Mouse (Mus musculus) ES-E14 (cell line): ENCODE data around the gene Uvrag. TPM values are rescaled to one million over a fixed set of nuclear protein-coding genes. Genes with fewer than 3 reads are reported as not detected.

Experiments used
- DNase-seq: peaks from one replicate; pipeline ENCODE4 v3.0.0-alpha.2; 2013; ENCODE audit warnings: low read depth, low spot score
- H3K27ac ChIP-seq: 2 replicates; pipeline ENCODE4 v1.5.1; 2012; ENCODE audit warnings: low read depth, mild to moderate bottlenecking, low read length, moderate library complexity, mixed read lengths; ENCODE audit not compliant: poor library complexity, insufficient read depth, severe bottlenecking
- H3K36me3 ChIP-seq: 2 replicates; pipeline ENCODE4 v1.6.1; 2012; ENCODE audit warnings: mild to moderate bottlenecking, low read length, moderate library complexity, mixed read lengths; ENCODE audit not compliant: control insufficient read depth, poor library complexity, insufficient read depth, severe bottlenecking
- H3K4me1 ChIP-seq, 2 experiments: fragments of 150-350 bp in 1 of 2; sonication (generic) in 1 of 2; 2 replicates each; pipeline ENCODE4 v1.6.1; 2012; ENCODE audit warnings: low read length in 2 of 2, mild to moderate bottlenecking in 1 of 2, mixed read lengths in 1 of 2; ENCODE audit not compliant: control insufficient read depth in 2 of 2, insufficient read depth in 2 of 2, poor library complexity in 1 of 2
- H3K4me3 ChIP-seq, 2 experiments: fragments of 150-350 bp in 1 of 2; sonication (generic) in 1 of 2; 2 replicates each; pipeline ENCODE4 v1.5.1; 2012; ENCODE audit warnings: low read length in 2 of 2, low read depth in 1 of 2, mild to moderate bottlenecking in 1 of 2, mixed read lengths in 1 of 2; ENCODE audit not compliant: insufficient read depth in 1 of 2, poor library complexity in 1 of 2, severe bottlenecking in 1 of 2
- H3K9ac ChIP-seq: 2 replicates; pipeline ENCODE4 v1.6.1; 2012; ENCODE audit warnings: low read depth, mild to moderate bottlenecking, low read length, mixed read lengths; ENCODE audit not compliant: poor library complexity, insufficient read depth, severe bottlenecking
- H3K9me3 ChIP-seq: fragments of 150-350 bp; sonication (generic); 2 replicates; pipeline ENCODE4 v1.6.1; 2012; ENCODE audit warnings: low read depth, mild to moderate bottlenecking, low read length; ENCODE audit not compliant: control insufficient read depth, insufficient read depth
- CHD2 ChIP-seq: IDR thresholded peaks from 2 replicates; pipeline ENCODE4 v1.6.1; 2014; ENCODE audit warnings: mild to moderate bottlenecking, low read depth, low read length, inconsistent platforms
- HCFC1 ChIP-seq: IDR thresholded peaks from 2 replicates; pipeline ENCODE4 v1.6.1; 2012; ENCODE audit warnings: low read length, inconsistent platforms, borderline replicate concordance; ENCODE audit not compliant: insufficient read depth
- MAFK ChIP-seq: IDR thresholded peaks from 2 replicates; pipeline ENCODE4 v1.6.1; 2014; ENCODE audit warnings: mild to moderate bottlenecking, low read depth, low read length, inconsistent platforms; ENCODE audit not compliant: insufficient read depth
- ZC3H11A ChIP-seq: IDR thresholded peaks from 2 replicates; pipeline ENCODE4 v1.6.1; 2012; ENCODE audit warnings: low read depth, mild to moderate bottlenecking, inconsistent platforms, low read length, borderline replicate concordance
- ZNF384 ChIP-seq: IDR thresholded peaks from 2 replicates; pipeline ENCODE4 v1.6.1; 2012; ENCODE audit warnings: low read depth, low read length, inconsistent platforms
- in situ Hi-C, 2 experiments: fragments of 600-800 bp; cut with MboI; formaldehyde crosslinking; loops; one replicate each; pipeline ENCODE4 v1.15.1; 2025; ENCODE audit warnings: low sequenced_read_pairs in 2 of 2, inconsistent platforms in 1 of 2; ENCODE audit not compliant: unreplicated experiment in 2 of 2
- total RNA-seq: library from RNA; depleted of rRNA; stranded (reverse); fragments of 300-350 nt; gene quantifications from 2 replicates; pipeline ENCODE4 v1.2.3, GENCODE M21; 2012

Gene Uvrag
- total RNA-seq, 1 experiment, result 14.6 TPM

DNA sequence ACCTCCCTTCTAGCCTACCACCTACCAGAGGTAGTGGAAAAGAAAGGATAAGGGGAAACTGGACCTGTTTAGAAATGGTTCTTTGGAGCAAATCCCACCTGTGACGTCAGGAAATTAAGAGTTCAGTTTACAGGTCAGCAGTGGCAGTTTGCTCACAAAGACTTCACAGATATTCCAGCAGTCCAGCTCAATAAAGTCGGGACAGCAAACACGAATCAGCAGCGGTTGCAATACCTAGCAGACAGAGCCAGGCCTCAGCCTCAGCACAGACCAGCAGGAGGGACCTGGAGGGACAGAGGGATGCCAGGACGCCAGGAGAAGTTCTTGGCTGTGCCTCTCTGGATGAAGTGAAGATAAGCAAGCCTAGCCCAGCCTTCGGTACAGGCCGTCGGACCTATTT lies 108.9 kb downstream of the Uvrag start:
- in situ Hi-C loops, result no loop called here
- DNase-seq, result no peak
- Histone ChIP-seq H3K4me1 (no peaks in the 10 kb centered on the region; a peak in 1 of 4 replicates), H3K9ac (no peak overlapping the region), H3K27ac (no peak overlapping the region; the same call in 1 of the 2 replicates), H3K36me3 (no peaks in the 10 kb centered on the region), H3K4me3 (no peak overlapping the region; a peak in 1 of 4 replicates), H3K9me3 (no peaks in the 10 kb centered on the region)
- no peak for TF ChIP-seq CHD2
- no peak for TF ChIP-seq MAFK
- TF ChIP-seq ZNF384, result no peak
- no peak for TF ChIP-seq HCFC1
- TF ChIP-seq ZC3H11A, result no peak

DNA sequence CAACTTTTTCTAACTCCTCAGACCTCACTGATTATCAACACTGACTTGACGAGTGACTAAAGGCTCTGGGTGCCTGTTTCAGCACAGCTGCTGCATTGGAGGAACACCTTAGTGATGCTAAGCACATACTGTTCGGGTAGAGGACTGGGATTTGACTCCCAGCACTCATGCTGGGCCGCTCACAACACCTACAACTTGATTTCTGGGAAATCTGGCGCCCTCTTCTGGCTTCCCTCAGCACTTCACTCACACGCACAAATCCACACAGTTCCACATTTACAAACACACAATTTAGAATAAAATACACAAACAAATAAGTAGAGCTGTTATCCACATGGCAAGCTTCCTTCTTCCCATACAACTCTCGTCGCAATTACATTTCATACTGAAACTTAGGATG lies 112.8 kb downstream of the Uvrag start:
- H3K36me3 ChIP-seq, result no peaks in the 10 kb centered on the region
- in situ Hi-C loops, result no loop called here
- H3K4me1 ChIP-seq, result no peaks in the 10 kb centered on the region
- DNase-seq, result no peak
- no peak overlapping the region for H3K27ac ChIP-seq
- no peak for TF ChIP-seq ZNF384
- no peak for TF ChIP-seq ZC3H11A
- TF ChIP-seq HCFC1, result no peak
- TF ChIP-seq CHD2, result no peak
- no peak for TF ChIP-seq MAFK
- H3K9ac ChIP-seq, result no peak overlapping the region
- H3K4me3 ChIP-seq, result no peak overlapping the region
- no peaks in the 10 kb centered on the region for H3K9me3 ChIP-seq

DNA sequence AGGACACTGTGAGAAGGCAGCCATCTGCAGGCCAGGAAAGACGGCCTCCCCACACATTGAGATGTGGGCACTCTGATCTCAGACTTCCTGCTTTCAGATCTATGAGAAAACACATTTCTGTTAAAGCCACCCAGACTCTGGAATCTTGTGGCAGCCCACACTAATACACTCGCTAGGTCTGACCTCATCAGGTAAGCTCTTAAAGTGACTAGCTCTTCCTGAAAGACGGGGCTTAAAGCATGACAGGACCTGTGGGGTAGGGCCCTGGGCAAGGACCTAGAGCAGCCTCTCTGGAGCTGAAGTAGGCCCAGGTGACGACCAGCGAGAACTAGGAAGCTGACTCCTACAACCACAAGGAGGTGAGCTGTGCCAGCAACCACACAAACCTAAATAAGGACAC lies 113.8 kb downstream of the Uvrag start:
- H3K9me3 ChIP-seq, result no peaks in the 10 kb centered on the region
- no peak overlapping the region for H3K4me3 ChIP-seq
- no peak for DNase-seq
- no peak overlapping the region for H3K27ac ChIP-seq
- no peak for TF ChIP-seq ZNF384
- H3K9ac ChIP-seq, result no peak overlapping the region
- no peaks in the 10 kb centered on the region for H3K36me3 ChIP-seq
- no peaks in the 10 kb centered on the region for H3K4me1 ChIP-seq
- in situ Hi-C loops, result no loop called here

DNA sequence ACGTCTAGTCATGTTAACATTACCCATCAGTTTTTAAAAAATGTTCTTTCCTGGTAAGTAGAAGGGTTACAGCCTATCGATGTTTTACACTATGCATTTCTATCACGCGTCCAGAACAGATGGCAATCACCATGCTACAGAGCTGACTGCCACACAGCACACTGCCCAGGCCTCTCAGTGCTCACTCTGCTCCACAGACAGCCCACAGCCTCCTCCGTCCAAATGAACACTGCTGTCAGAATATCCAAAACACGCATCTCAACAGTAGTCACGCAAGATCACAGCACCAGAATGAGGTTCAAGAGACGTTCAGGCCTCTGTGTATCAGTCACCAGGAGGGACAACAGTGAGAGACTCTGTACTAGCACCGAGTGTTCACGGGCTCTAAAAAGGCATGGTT lies 115.0 kb downstream of the Uvrag start:
- in situ Hi-C loops, result no loop called here
- H3K27ac ChIP-seq, result no peak overlapping the region
- H3K4me3 ChIP-seq, result no peak overlapping the region
- H3K9me3 ChIP-seq, result no peaks in the 10 kb centered on the region
- no peaks in the 10 kb centered on the region for H3K36me3 ChIP-seq
- TF ChIP-seq ZNF384 (no peak), CHD2 (no peak), ZC3H11A (no peak), MAFK (no peak), HCFC1 (no peak)
- H3K9ac ChIP-seq, result no peak overlapping the region
- no peak for DNase-seq
- no peaks in the 10 kb centered on the region for H3K4me1 ChIP-seq

DNA sequence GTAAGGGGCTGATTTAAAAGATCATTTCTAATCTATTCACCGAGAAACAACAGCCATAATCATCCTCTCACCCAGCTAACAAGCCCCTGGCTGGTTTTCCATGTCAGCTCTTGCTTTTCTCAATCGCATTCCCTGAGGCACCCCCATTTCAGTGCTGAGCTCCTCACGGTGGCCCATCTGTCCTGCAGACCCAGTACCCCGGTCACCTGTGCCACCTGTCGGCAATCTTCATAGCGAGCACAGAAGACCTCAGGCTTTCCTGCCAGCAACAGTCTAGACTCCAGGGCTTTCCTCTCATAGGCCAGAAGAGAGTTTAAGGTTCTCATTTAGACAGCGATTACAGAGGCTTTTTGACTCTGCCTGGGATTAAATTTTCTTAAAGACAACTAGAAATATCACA lies 115.7 kb downstream of the Uvrag start:
- in situ Hi-C loops, result no loop called here

More for the DNA sequence above, 115.7 kb downstream of the Uvrag start:
- H3K27ac ChIP-seq, result no peak overlapping the region
- H3K4me1 ChIP-seq, result no peaks in the 10 kb centered on the region
- no peaks in the 10 kb centered on the region for H3K36me3 ChIP-seq
- no peak overlapping the region for H3K4me3 ChIP-seq
- no peak overlapping the region for H3K9ac ChIP-seq
- TF ChIP-seq CHD2, result no peak
- TF ChIP-seq HCFC1, result no peak
- no peak for TF ChIP-seq ZNF384
- TF ChIP-seq ZC3H11A, result no peak
- no peak for TF ChIP-seq MAFK
- no peaks in the 10 kb centered on the region for H3K9me3 ChIP-seq
- DNase-seq, result no peak
